Mouse (Mus musculus): ENCODE measurements around the gene Hamp2.
"Not testable (repeated sequence)": the region's sequence is repeated elsewhere in the genome, so short reads cannot be mapped to it uniquely, and the experiment has no call there.

The Hamp2 gene

GRCm38 (mm10) chr7:30953459-30953858, 29.0 kb upstream of the Hamp2 start:
- ATAC-seq (ENCODE audit: low TSS enrichment), result no peak

- ATAC-seq (ENCODE audit: low TSS enrichment), result no peak
Measured at GRCm38 (mm10) chr7:30952441-30953265, 28.2 kb upstream of the Hamp2 start.

- not testable (repeated sequence) for ATAC-seq (ENCODE audit: low TSS enrichment)
Measured at GRCm38 (mm10) chr7:30949902-30950301, 25.4 kb upstream of the Hamp2 start.

- ATAC-seq (ENCODE audit: low TSS enrichment), result no peak
Measured at GRCm38 (mm10) chr7:30945876-30946275, 21.4 kb upstream of the Hamp2 start.

- not testable (repeated sequence) for ATAC-seq (ENCODE audit: low TSS enrichment)
Measured at GRCm38 (mm10) chr7:30945466-30945865, 21.0 kb upstream of the Hamp2 start.

- not testable (repeated sequence) for ATAC-seq (ENCODE audit: low TSS enrichment)
Measured at GRCm38 (mm10) chr7:30944706-30945105, 20.2 kb upstream of the Hamp2 start.

- ATAC-seq (ENCODE audit: low TSS enrichment), result no peak; the same call in 1 of the 2 replicates
Measured at GRCm38 (mm10) chr7:30943909-30944635, 19.6 kb upstream of the Hamp2 start, which contains the start of gene Hamp. Hamp (minus strand) TSS chr7:30944032.

GRCm38 (mm10) chr7:30942365-30942764, 17.9 kb upstream of the Hamp2 start:
- ATAC-seq (ENCODE audit: low TSS enrichment), result not testable (repeated sequence)

- ATAC-seq (ENCODE audit: low TSS enrichment), result not testable (repeated sequence)
Measured at GRCm38 (mm10) chr7:30940070-30940469, 15.6 kb upstream of the Hamp2 start.

DNA sequence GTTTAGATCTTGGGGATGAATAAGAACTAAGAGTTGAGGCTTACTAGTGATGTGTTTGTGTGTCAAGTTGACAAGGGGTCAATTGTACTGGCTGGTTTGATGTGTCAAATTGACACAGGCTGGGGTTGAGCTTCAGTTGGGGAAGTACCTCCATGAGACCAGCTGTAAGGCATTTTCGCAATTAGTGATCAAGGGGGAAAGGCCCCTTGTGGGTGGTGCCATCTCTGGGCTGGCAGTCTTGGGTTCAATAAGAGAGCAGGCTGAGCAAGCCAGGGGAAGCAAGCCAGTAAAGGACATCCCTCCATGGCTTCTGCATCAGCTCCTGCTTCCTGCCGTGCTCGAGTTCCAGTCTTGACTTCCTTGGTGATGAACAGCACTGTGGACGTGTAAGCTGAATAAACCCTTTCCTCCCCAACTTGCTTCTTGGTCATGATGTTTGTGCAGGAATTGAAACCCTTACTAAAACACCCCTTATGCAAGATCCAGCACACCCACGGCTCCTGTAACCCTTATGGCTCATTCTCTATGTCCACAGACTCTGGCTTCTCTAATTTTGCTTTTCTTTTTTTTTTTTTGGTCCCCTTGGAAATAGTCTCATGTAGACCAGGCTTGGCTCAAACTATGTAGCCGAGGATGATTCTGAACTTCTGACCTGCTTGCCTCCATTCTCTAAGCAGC, 11.1 kb upstream of the Hamp2 start:
- not testable (repeated sequence) for ATAC-seq (ENCODE audit: low TSS enrichment)

- ATAC-seq (ENCODE audit: low TSS enrichment), result no peak
Measured at GRCm38 (mm10) chr7:30924071-30924470, 410 bp downstream of the Hamp2 start.

- ATAC-seq (ENCODE audit: low TSS enrichment), result not testable (repeated sequence)
Measured at GRCm38 (mm10) chr7:30922490-30922889, 2.0 kb downstream of the Hamp2 start.

- ATAC-seq (ENCODE audit: low TSS enrichment), result no peak
Measured at GRCm38 (mm10) chr7:30920217-30920616, 4.3 kb downstream of the Hamp2 start.

DNA sequence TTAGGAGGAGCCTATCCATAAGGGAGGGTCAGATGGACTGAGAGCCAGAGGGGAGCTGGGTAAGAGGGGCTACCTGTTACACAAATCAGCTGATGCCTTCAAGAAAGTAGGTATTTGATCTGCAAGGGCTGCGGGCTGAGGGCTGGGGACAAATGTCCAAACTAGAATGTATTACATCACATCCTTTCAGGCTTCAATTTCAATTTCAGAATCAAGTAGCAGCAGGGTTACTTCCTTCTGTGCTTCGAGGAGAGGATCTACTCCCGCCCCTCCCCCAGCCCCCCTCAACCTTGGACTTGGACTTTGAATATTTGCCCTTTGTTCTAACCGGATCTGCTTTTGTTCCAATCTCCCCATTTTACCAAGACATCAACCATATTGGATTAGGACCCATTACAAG, 7.3 kb downstream of the Hamp2 start:
- no peak for ATAC-seq (ENCODE audit: low TSS enrichment)

- ATAC-seq (ENCODE audit: low TSS enrichment), result peak; percentile 44; the same call in 1 of the 2 replicates
Measured at GRCm38 (mm10) chr7:30916713-30917112, 7.8 kb downstream of the Hamp2 start.

DNA sequence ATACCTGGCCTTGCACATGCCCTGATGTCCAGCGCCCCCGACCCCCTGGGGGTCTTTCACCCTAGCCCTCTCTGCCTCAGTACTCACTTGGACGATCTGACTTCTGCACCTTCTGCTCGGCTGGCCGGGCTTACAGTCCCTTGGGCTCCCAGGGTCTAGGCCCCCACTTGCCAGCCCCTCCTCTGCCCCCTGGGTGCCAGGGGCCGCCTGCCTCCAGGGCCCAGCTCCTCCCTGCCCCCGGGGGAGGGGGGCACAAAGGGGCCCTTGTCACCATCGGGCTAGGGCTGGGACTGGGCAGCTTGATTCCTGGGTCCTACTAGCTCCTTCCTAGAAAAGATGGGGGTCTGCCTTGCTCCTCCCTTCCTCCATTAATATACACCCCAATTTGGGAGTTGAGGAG, 9.7 kb downstream of the Hamp2 start, which contains the start of gene Mag:
TSS of gene Mag (minus strand) at position 142 of the 400 bp plus-strand sequence.
- peak; percentile 44 for ATAC-seq (ENCODE audit: low TSS enrichment)

DNA sequence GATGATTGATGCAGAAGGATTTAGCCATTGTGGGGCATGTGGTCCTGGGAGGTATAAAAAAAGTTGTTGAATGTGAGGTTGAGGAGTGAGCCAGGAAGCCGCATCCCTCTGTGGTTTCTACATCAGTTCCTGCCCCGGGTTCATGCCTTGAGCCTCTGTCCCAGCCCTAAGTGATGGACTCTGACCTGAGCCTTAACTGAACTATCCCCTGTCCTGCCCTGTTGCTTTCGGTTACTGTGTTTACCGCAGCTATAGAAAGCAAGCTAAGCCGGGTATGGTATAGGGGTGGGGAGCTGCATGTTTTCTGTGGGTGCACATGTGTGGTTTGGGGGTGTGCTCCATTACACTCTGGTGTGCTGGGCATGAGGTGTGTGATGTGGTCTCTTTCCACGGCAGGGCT, 14.7 kb downstream of the Hamp2 start:
- ATAC-seq (ENCODE audit: low TSS enrichment), result no peak

DNA sequence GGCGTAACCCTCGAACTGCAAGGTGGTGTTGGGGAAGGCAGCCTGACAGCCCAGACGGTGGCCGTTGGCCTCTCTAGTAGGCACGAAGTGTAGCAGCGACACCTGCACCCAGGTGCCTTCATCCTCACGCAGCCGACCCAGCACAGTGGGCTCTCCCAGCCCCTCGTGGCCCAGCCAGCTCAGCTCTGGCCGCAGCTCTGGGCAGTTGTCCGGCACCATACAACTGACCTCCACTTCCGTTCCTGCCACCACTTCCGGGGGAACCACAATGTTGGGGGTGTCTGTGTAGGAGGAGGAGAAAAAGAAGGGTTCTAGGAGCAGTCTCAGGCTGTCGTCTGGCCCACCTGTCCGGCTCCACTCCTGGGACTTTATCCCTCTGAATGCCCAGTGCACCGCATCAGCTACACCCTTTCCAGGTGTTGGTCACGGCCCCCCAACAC, 15.5 kb downstream of the Hamp2 start:
- no peak for ATAC-seq (ENCODE audit: low TSS enrichment)

DNA sequence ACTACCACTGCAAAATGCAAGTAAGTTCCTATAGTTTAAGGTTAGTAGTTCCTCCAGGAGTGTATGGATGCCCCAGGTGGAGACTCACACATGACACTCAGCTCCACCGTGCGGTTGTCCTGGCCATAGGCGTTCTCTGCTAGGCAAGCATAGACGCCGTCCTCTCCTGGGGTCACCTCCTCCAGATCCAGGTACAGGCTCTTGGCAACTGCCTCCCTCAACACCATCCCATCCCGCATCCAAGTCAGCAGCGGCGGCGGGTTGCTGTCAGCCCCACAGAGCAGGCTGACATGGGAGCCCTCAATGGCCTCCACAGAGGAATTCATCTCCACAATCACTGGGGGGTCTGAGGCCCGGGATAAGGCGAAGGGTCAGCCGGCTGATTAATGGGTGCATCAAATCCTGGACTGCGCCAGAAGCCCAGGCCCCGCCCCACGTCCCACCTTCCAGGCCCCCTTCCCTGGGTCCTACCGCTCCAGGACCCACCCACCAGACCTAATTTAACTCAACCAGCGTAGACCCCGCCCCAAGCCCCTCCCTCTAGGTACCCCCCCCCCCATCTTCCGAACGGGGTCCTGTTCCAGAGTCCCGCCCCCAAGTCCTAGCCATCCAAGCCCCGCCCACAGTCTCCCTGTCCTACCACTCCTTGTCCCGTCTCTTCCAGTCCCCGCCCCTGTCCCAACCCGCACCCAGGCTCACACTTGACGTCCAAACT, 16.0 kb downstream of the Hamp2 start:
- no peak for ATAC-seq (ENCODE audit: low TSS enrichment)

- no peak for ATAC-seq (ENCODE audit: low TSS enrichment)
Measured at GRCm38 (mm10) chr7:30904042-30904441, 20.4 kb downstream of the Hamp2 start.

GRCm38 (mm10) chr7:30895217-30895616, 29.3 kb downstream of the Hamp2 start:
- no peak for ATAC-seq (ENCODE audit: low TSS enrichment)

Measured in frontal cortex, adult (tissue).